Mouse (Mus musculus): Measurements from ENCODE around the gene Kalrn. TPM values are rescaled to one million over a fixed set of nuclear protein-coding genes. Genes with fewer than 3 reads are reported as not detected.

Kalrn gene
- polyA plus RNA-seq, 1 experiment from 2014 or later: 44.6 TPM

- H3K27ac ChIP-seq (replicated peaks; ENCODE audit: low read depth, low read length): no peak overlapping the region
- H3K4me1 ChIP-seq (ENCODE audit: control insufficient read depth, insufficient read depth, low read length): no peaks in the 10 kb centered on the region
- no peak for ATAC-seq (ENCODE audit: low FRiP score, low TSS enrichment)
- H3K4me2 ChIP-seq (ENCODE audit: low read length): no peak overlapping the region
- no peak for DNase-seq
- peaks cover 20% of the 10 kb centered on the region; the same call in 1 of the 2 replicates for H3K36me3 ChIP-seq (ENCODE audit: control insufficient read depth, insufficient read depth, low read length)
- no peak overlapping the region for H3K9ac ChIP-seq (replicated peaks; ENCODE audit: low read length)
- no peaks in the 10 kb centered on the region for H3K9me3 ChIP-seq (ENCODE audit: control insufficient read depth, low read length)
- 60% methylated on average over 4 of the region's 4 CpGs for WGBS
- H3K4me3 ChIP-seq (replicated peaks; ENCODE audit: low read depth, low read length): no peak overlapping the region
- no peaks in the 10 kb centered on the region for H3K27me3 ChIP-seq (ENCODE audit: control insufficient read depth, insufficient read depth, low read length)
Observed at GRCm38 (mm10) chr16:34157386-34158135, 415.8 kb downstream of the Kalrn start.

GRCm38 (mm10) chr16:34155696-34156095, 417.6 kb downstream of the Kalrn start:
- Histone ChIP-seq H3K27me3 (ENCODE audit: control insufficient read depth, insufficient read depth, low read length) (no peaks in the 10 kb centered on the region), H3K4me3 (replicated peaks; ENCODE audit: low read depth, low read length) (no peak overlapping the region), H3K4me2 (ENCODE audit: low read length) (no peak overlapping the region), H3K4me1 (ENCODE audit: control insufficient read depth, insufficient read depth, low read length) (no peaks in the 10 kb centered on the region), H3K27ac (replicated peaks; ENCODE audit: low read depth, low read length) (no peak overlapping the region), H3K9ac (replicated peaks; ENCODE audit: low read length) (no peak overlapping the region), H3K36me3 (ENCODE audit: control insufficient read depth, insufficient read depth, low read length) (peaks cover 20% of the 10 kb centered on the region; the same call in 1 of the 2 replicates), H3K9me3 (ENCODE audit: control insufficient read depth, low read length) (no peaks in the 10 kb centered on the region)
- WGBS: 83% methylated on average over 3 of the region's 3 CpGs
- DNase-seq (no peak), ATAC-seq (ENCODE audit: low FRiP score, low TSS enrichment) (no peak)

GRCm38 (mm10) chr16:34154903-34155302, 418.4 kb downstream of the Kalrn start:
- Histone ChIP-seq H3K36me3 (ENCODE audit: control insufficient read depth, insufficient read depth, low read length) (peaks cover 20% of the 10 kb centered on the region; the same call in 1 of the 2 replicates), H3K4me3 (replicated peaks; ENCODE audit: low read depth, low read length) (no peak overlapping the region), H3K27ac (replicated peaks; ENCODE audit: low read depth, low read length) (no peak overlapping the region), H3K9ac (replicated peaks; ENCODE audit: low read length) (no peak overlapping the region), H3K4me2 (ENCODE audit: low read length) (no peak overlapping the region), H3K27me3 (ENCODE audit: control insufficient read depth, insufficient read depth, low read length) (no peaks in the 10 kb centered on the region), H3K9me3 (ENCODE audit: control insufficient read depth, low read length) (no peaks in the 10 kb centered on the region), H3K4me1 (ENCODE audit: control insufficient read depth, insufficient read depth, low read length) (no peaks in the 10 kb centered on the region)
- 89% methylated on average over 3 of the region's 3 CpGs for WGBS
- no peak for ATAC-seq (ENCODE audit: low FRiP score, low TSS enrichment)
- no peak for DNase-seq

- peaks cover 12% of the 10 kb centered on the region; the same call in 1 of the 2 replicates for H3K36me3 ChIP-seq (ENCODE audit: control insufficient read depth, insufficient read depth, low read length)
- no peak overlapping the region for H3K9ac ChIP-seq (replicated peaks; ENCODE audit: low read length)
- no peak overlapping the region for H3K4me3 ChIP-seq (replicated peaks; ENCODE audit: low read depth, low read length)
- H3K9me3 ChIP-seq (ENCODE audit: control insufficient read depth, low read length): no peaks in the 10 kb centered on the region
- H3K4me2 ChIP-seq (ENCODE audit: low read length): no peak overlapping the region
- H3K27ac ChIP-seq (replicated peaks; ENCODE audit: low read depth, low read length): no peak overlapping the region
- WGBS: 67% methylated on average over 3 of the region's 3 CpGs
- no peaks in the 10 kb centered on the region for H3K27me3 ChIP-seq (ENCODE audit: control insufficient read depth, insufficient read depth, low read length)
- no peak for DNase-seq
- no peaks in the 10 kb centered on the region for H3K4me1 ChIP-seq (ENCODE audit: control insufficient read depth, insufficient read depth, low read length)
- no peak for ATAC-seq (ENCODE audit: low FRiP score, low TSS enrichment)
Observed at GRCm38 (mm10) chr16:34151528-34152071, 421.7 kb downstream of the Kalrn start.

GRCm38 (mm10) chr16:34141670-34142069, 431.7 kb downstream of the Kalrn start:
- no peaks in the 10 kb centered on the region for H3K9me3 ChIP-seq (ENCODE audit: control insufficient read depth, low read length)
- no peak overlapping the region for H3K27ac ChIP-seq (replicated peaks; ENCODE audit: low read depth, low read length)
- 0 out of 2 replicates have a peak, but pooled peaks cover 4% of the 10 kb centered on the region for H3K4me1 ChIP-seq (ENCODE audit: control insufficient read depth, insufficient read depth, low read length)
- H3K4me3 ChIP-seq (replicated peaks; ENCODE audit: low read depth, low read length): no peak overlapping the region
- no peaks in the 10 kb centered on the region for H3K27me3 ChIP-seq (ENCODE audit: control insufficient read depth, insufficient read depth, low read length)
- WGBS: 84% methylated on average over 8 of the region's 8 CpGs
- H3K9ac ChIP-seq (replicated peaks; ENCODE audit: low read length): no peak overlapping the region
- no peak overlapping the region for H3K4me2 ChIP-seq (ENCODE audit: low read length)
- no peak for DNase-seq
- ATAC-seq (ENCODE audit: low FRiP score, low TSS enrichment): no peak
- H3K36me3 ChIP-seq (ENCODE audit: control insufficient read depth, insufficient read depth, low read length): peaks cover 3% of the 10 kb centered on the region; the same call in 1 of the 2 replicates

GRCm38 (mm10) chr16:34135074-34135473, 438.3 kb downstream of the Kalrn start:
- Histone ChIP-seq H3K4me1 (ENCODE audit: control insufficient read depth, insufficient read depth, low read length) (no peaks in the 10 kb centered on the region), H3K9me3 (ENCODE audit: control insufficient read depth, low read length) (no peaks in the 10 kb centered on the region), H3K36me3 (ENCODE audit: control insufficient read depth, insufficient read depth, low read length) (peaks cover 15% of the 10 kb centered on the region; the same call in 1 of the 2 replicates), H3K4me2 (ENCODE audit: low read length) (no peak overlapping the region), H3K9ac (replicated peaks; ENCODE audit: low read length) (no peak overlapping the region), H3K27ac (replicated peaks; ENCODE audit: low read depth, low read length) (no peak overlapping the region), H3K27me3 (ENCODE audit: control insufficient read depth, insufficient read depth, low read length) (no peaks in the 10 kb centered on the region), H3K4me3 (replicated peaks; ENCODE audit: low read depth, low read length) (no peak overlapping the region)
- DNase-seq (no peak), ATAC-seq (ENCODE audit: low FRiP score, low TSS enrichment) (no peak)
- WGBS: 88% methylated on average over 2 of the region's 2 CpGs

- H3K27me3 ChIP-seq (ENCODE audit: control insufficient read depth, insufficient read depth, low read length): no peaks in the 10 kb centered on the region
- no peak for DNase-seq
- H3K27ac ChIP-seq (replicated peaks; ENCODE audit: low read depth, low read length): no peak overlapping the region
- H3K9ac ChIP-seq (replicated peaks; ENCODE audit: low read length): no peak overlapping the region
- no peak for ATAC-seq (ENCODE audit: low FRiP score, low TSS enrichment)
- H3K4me3 ChIP-seq (replicated peaks; ENCODE audit: low read depth, low read length): no peak overlapping the region
- 83% methylated on average over 3 of the region's 3 CpGs for WGBS
- H3K36me3 ChIP-seq (ENCODE audit: control insufficient read depth, insufficient read depth, low read length): peaks cover 15% of the 10 kb centered on the region; the same call in 1 of the 2 replicates
- no peak overlapping the region for H3K4me2 ChIP-seq (ENCODE audit: low read length)
- H3K4me1 ChIP-seq (ENCODE audit: control insufficient read depth, insufficient read depth, low read length): no peaks in the 10 kb centered on the region
- H3K9me3 ChIP-seq (ENCODE audit: control insufficient read depth, low read length): no peaks in the 10 kb centered on the region
Observed at GRCm38 (mm10) chr16:34134628-34135027, 438.7 kb downstream of the Kalrn start.

- DNase-seq (peak; percentile 82), ATAC-seq (ENCODE audit: low FRiP score, low TSS enrichment) (no peak; the same call in 1 of the 2 replicates)
- H3K27ac ChIP-seq (replicated peaks; ENCODE audit: low read depth, low read length): 0 out of 2 replicates have a peak overlapping the region, but pooled peaks have one; percentile 26
- no peak overlapping the region for H3K4me2 ChIP-seq (ENCODE audit: low read length)
- no peaks in the 10 kb centered on the region for H3K9me3 ChIP-seq (ENCODE audit: control insufficient read depth, low read length)
- H3K9ac ChIP-seq (replicated peaks; ENCODE audit: low read length): no peak overlapping the region
- no peaks in the 10 kb centered on the region for H3K27me3 ChIP-seq (ENCODE audit: control insufficient read depth, insufficient read depth, low read length)
- no peak overlapping the region for H3K4me3 ChIP-seq (replicated peaks; ENCODE audit: low read depth, low read length)
- 0 out of 2 replicates have a peak, but pooled peaks cover 7% of the 10 kb centered on the region for H3K4me1 ChIP-seq (ENCODE audit: control insufficient read depth, insufficient read depth, low read length)
- 3% methylated on average over 2 of the region's 2 CpGs for WGBS
- H3K36me3 ChIP-seq (ENCODE audit: control insufficient read depth, insufficient read depth, low read length): 0 out of 2 replicates have a peak, but pooled peaks cover 4% of the 10 kb centered on the region
Observed at GRCm38 (mm10) chr16:34125595-34125994, 447.7 kb downstream of the Kalrn start.
